Mouse (Mus musculus) erythroblast, embryonic 14.5 days (primary cell): Measurements from ENCODE around the gene Pi4k2b. TPM values are rescaled to one million over a fixed set of nuclear protein-coding genes. Genes with fewer than 3 reads are reported as not detected.

ENCODE experiments used
- H3K27me3 ChIP-seq: 2 replicates; pipeline ENCODE4 v1.6.1; 2012; ENCODE audit warnings: inconsistent platforms; ENCODE audit not compliant: control insufficient read depth
- H3K36me3 ChIP-seq: 2 replicates; pipeline ENCODE4 v1.6.1; 2012; ENCODE audit warnings: mild to moderate bottlenecking, inconsistent platforms; ENCODE audit not compliant: control insufficient read depth
- H3K4me1 ChIP-seq: 2 replicates; pipeline ENCODE4 v1.6.1; 2012; ENCODE audit warnings: inconsistent platforms; ENCODE audit not compliant: control insufficient read depth
- H3K4me3 ChIP-seq: replicated peaks from 2 replicates; pipeline ENCODE3; 2012; ENCODE audit warnings: moderate library complexity, mild to moderate bottlenecking, inconsistent platforms
- H3K9me3 ChIP-seq: 2 replicates; pipeline ENCODE4 v1.6.1; 2012; ENCODE audit warnings: low read length, inconsistent platforms, mixed read lengths; ENCODE audit not compliant: control insufficient read depth
- GATA1 ChIP-seq: IDR thresholded peaks from 2 replicates; pipeline ENCODE4 v1.6.1; 2012; ENCODE audit warnings: low read length, inconsistent platforms, mixed read lengths
- TAL1 ChIP-seq: IDR thresholded peaks from 3 replicates; pipeline ENCODE4 v1.6.1; 2012; ENCODE audit warnings: low read length, inconsistent platforms, mixed read lengths
- polyA plus RNA-seq: library from polyadenylated mRNA; stranded (reverse); fragments of >175 nt; gene quantifications from 2 replicates; pipeline ENCODE4 v1.2.3, GENCODE M21; 2012

The Pi4k2b gene
- polyA plus RNA-seq, 1 experiment, result 3.2 TPM

DNA sequence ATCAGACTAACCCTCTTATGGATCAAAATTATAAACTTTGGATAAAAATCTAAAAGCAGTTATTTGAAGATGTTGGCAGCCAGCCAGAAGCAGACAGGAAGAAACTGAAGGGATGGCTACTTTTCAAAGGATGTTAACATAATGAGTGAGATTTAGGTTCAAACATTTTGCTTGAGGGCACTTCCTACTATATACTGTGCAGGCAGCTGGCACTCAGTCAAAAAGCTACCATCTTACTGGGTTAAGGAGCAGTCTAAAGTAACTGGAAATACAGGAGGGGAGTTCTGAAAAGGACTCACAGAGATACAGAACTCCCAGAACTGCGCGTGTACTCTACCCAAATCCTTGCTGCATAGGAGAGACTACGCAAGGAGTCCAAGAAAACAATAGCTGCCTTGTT lies 5.3 kb upstream of the Pi4k2b start:
- TF ChIP-seq TAL1 (no peak), GATA1 (no peak)
- Histone ChIP-seq H3K36me3 (no peaks in the 10 kb centered on the region), H3K4me1 (peaks cover 5% of the 10 kb centered on the region), H3K9me3 (no peaks in the 10 kb centered on the region), H3K27me3 (peaks cover 4% of the 10 kb centered on the region; the same call in 1 of the 2 replicates), H3K4me3 (no peak overlapping the region)

DNA sequence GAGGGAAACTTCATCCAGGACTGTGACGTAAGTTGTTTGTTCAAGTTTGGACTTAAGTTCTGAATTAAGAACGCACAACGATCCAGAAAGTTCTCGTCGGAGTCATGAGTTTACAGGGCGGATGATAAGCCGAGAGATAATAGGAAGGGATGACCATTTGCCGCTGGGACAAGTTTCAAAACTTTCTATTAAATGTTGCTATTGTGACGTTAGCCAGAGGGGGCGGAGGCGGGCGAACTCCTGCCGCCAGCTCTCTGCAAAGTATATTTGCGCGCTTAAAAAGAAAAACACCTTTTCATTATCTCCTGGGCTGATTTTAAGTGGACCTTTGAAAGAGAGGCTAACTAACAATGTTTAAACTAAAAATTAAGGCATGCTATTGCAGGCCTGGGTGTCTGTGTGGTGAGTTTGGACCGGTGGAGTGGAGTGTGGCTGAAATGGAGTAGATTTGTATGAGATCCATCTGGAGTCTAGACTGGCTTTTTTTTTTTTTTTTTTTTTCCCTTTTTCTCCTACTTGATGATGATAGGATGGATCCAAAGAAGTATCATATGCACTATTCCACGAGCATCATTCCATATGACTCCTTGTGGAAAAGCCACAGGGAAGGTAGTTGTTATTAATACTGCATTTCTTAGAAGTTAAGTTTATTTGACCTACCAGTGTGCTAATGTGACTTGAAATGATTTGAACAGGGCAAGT lies 889 bp downstream of the Pi4k2b start:
- no peaks in the 10 kb centered on the region for H3K27me3 ChIP-seq
- peaks cover 4% of the 10 kb centered on the region for H3K36me3 ChIP-seq
- TF ChIP-seq TAL1, result no peak
- TF ChIP-seq GATA1, result no peak
- H3K9me3 ChIP-seq, result no peaks in the 10 kb centered on the region
- H3K4me1 ChIP-seq, result peaks cover 29% of the 10 kb centered on the region
- peak overlapping the region; percentile 99 for H3K4me3 ChIP-seq

- Histone ChIP-seq H3K4me3 (peak overlapping the region; percentile 99), H3K36me3 (peaks cover 6% of the 10 kb centered on the region), H3K4me1 (peaks cover 29% of the 10 kb centered on the region), H3K9me3 (no peaks in the 10 kb centered on the region), H3K27me3 (no peaks in the 10 kb centered on the region)
- TF ChIP-seq TAL1 (no peak), GATA1 (no peak)
Observed at GRCm38 (mm10) chr5:52743231-52743630, 1.9 kb downstream of the Pi4k2b start.

GRCm38 (mm10) chr5:52746920-52747319 lies 5.5 kb downstream of the Pi4k2b start:
- no peak for TF ChIP-seq GATA1
- TF ChIP-seq TAL1, result no peak
- no peaks in the 10 kb centered on the region for H3K9me3 ChIP-seq
- H3K4me3 ChIP-seq, result no peak overlapping the region
- peaks cover 24% of the 10 kb centered on the region for H3K36me3 ChIP-seq
- no peaks in the 10 kb centered on the region for H3K27me3 ChIP-seq
- peaks cover 27% of the 10 kb centered on the region for H3K4me1 ChIP-seq

DNA sequence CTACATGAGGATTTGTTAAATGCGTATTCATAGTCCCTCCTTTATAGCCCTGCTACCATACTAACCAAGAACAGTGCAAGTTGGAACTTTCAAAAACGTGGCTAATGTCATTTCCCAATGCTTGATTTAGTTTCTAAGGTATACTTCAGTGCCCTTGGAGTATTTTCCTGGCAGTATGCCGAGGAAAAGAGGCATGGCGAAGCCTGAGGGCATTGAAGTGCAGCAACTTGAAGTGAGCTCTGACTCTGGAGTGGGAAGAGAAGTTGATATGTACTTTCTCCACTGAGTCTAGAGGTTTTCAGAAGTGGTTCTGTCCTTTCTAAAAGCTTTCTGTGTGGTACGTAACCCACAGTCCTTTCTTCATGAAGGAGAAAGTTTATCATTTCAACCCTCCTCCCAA lies 7.4 kb downstream of the Pi4k2b start:
- Histone ChIP-seq H3K9me3 (no peaks in the 10 kb centered on the region), H3K4me3 (no peak overlapping the region), H3K27me3 (no peaks in the 10 kb centered on the region), H3K4me1 (peaks cover 15% of the 10 kb centered on the region), H3K36me3 (peaks cover 39% of the 10 kb centered on the region)
- no peak for TF ChIP-seq TAL1
- no peak for TF ChIP-seq GATA1

DNA sequence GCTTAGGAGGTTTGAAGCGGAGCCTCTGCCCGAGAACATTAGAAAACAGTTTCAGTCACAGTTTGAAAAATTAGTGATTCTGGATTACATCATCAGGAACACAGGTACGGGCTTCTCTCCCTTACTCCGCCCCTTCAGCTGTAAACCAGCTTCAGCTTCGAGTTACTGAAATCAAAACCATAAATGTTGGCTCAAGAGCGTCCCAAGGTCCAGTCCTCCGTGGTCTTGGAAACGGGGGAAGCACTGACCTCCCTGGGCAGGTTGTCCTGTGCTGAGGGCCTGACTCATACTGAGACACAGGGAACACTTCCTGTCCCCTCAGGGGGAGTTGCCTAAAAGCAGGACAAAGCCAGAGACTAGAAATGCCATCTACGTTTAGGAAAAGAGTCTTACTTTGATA lies 11.8 kb downstream of the Pi4k2b start:
- Histone ChIP-seq H3K36me3 (peaks cover 63% of the 10 kb centered on the region), H3K27me3 (no peaks in the 10 kb centered on the region)

DNA sequence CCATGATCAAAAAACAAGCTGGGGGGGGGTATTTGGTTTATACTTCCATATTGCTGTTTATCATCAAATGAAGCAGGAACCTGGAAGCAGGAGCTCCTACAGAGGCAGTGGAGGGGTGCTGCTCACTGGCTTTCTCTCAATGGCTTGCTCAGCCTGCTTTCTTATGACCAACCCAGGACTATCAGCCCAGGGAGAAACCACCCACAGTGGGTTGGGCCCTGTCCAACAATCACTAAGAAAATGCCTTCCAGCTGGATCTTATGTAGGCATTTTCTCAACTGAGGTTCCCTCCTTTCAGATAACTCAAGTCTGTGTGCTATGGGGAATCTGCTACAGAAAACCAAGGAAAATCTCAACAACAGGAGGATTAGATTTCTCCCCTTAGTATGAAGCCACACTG lies 12.8 kb downstream of the Pi4k2b start:
- TF ChIP-seq GATA1 (no peak), TAL1 (no peak)
- H3K4me1 ChIP-seq, result peaks cover 2% of the 10 kb centered on the region
- no peaks in the 10 kb centered on the region for H3K9me3 ChIP-seq
- peaks cover 62% of the 10 kb centered on the region for H3K36me3 ChIP-seq
- no peaks in the 10 kb centered on the region for H3K27me3 ChIP-seq
- H3K4me3 ChIP-seq, result no peak overlapping the region

More for the DNA sequence above, 11.8 kb downstream of the Pi4k2b start:
- Histone ChIP-seq H3K4me3 (no peak overlapping the region), H3K4me1 (peaks cover 3% of the 10 kb centered on the region), H3K9me3 (no peaks in the 10 kb centered on the region)
- no peak for TF ChIP-seq GATA1
- no peak for TF ChIP-seq TAL1

- no peak for TF ChIP-seq TAL1
- no peak for TF ChIP-seq GATA1
- H3K4me3 ChIP-seq, result no peak overlapping the region
- H3K9me3 ChIP-seq, result no peaks in the 10 kb centered on the region
- peaks cover 69% of the 10 kb centered on the region for H3K36me3 ChIP-seq
- no peaks in the 10 kb centered on the region; the same call in 1 of the 2 replicates for H3K4me1 ChIP-seq
- no peaks in the 10 kb centered on the region for H3K27me3 ChIP-seq
Observed at GRCm38 (mm10) chr5:52755337-52755736, 14.0 kb downstream of the Pi4k2b start.

DNA sequence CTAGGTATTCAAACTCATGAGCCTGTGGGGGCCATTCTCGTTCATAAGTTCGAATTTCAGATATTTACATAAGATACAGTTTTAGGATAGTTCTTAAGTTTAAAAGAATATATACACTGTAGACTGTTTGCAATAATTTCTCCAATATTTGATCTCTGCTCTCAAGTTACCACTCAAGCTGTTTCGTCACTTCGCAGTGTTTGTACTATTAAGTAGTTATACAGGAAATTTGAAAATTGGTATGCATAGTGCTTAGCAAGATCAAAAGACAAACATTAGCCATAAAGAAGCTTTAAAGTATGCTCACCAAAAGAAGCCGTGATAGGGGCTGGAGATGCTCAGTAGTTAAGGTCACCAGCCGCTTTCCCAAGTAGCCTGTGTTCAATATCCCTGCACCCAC lies 14.6 kb downstream of the Pi4k2b start:
- Histone ChIP-seq H3K4me3 (no peak overlapping the region), H3K9me3 (no peaks in the 10 kb centered on the region), H3K36me3 (peaks cover 69% of the 10 kb centered on the region), H3K4me1 (no peaks in the 10 kb centered on the region), H3K27me3 (no peaks in the 10 kb centered on the region)
- TF ChIP-seq TAL1, result no peak
- no peak for TF ChIP-seq GATA1

- TF ChIP-seq TAL1 (no peak), GATA1 (no peak)
- H3K36me3 ChIP-seq, result peaks cover 70% of the 10 kb centered on the region
- H3K4me3 ChIP-seq, result no peak overlapping the region
- H3K4me1 ChIP-seq, result no peaks in the 10 kb centered on the region
- no peaks in the 10 kb centered on the region for H3K9me3 ChIP-seq
- no peaks in the 10 kb centered on the region for H3K27me3 ChIP-seq
Observed at GRCm38 (mm10) chr5:52762586-52762985, 21.2 kb downstream of the Pi4k2b start.
